Mouse (Mus musculus) heart, embryonic 15.5 days (tissue): ENCODE measurements at regions not wholly inside any gene's neighbourhood (a gene's known extent, or its start where the extent isn't known, plus 50 kb on each side); places are given as distances from the start of the nearest gene placed in this dataset.
"Not testable (repeated sequence)": the region's sequence is repeated elsewhere in the genome, so short reads cannot be mapped to it uniquely, and the experiment has no call there.

Source experiments
- ATAC-seq: fragments of 200-750 bp; cut with Nextera tagmentation; replicated peaks from 2 replicates; pipeline ENCODE4 v1.8.0; 2017; ENCODE audit warnings: low read depth, moderate TSS enrichment; ENCODE audit not compliant: insufficient number of reproducible peaks, insufficient read depth, low FRiP score
- H3K27ac ChIP-seq: fragments of 300-500 bp; sonication (generic); 2 replicates; pipeline ENCODE4 v1.5.1; 2015; ENCODE audit warnings: mild to moderate bottlenecking, inconsistent platforms
- H3K27me3 ChIP-seq: fragments of 300-500 bp; sonication (generic); 2 replicates; pipeline ENCODE4 v1.6.1; 2015; ENCODE audit warnings: inconsistent platforms
- H3K36me3 ChIP-seq: fragments of 300-500 bp; sonication (generic); 2 replicates; pipeline ENCODE4 v1.6.1; 2015; ENCODE audit warnings: mild to moderate bottlenecking, inconsistent platforms
- H3K4me1 ChIP-seq: fragments of 300-500 bp; sonication (generic); replicated peaks from 2 replicates; pipeline ENCODE4 v1.6.1; 2015; ENCODE audit warnings: inconsistent platforms
- H3K4me2 ChIP-seq: fragments of 300-500 bp; sonication (generic); 2 replicates; pipeline ENCODE4 v1.6.1; 2015; ENCODE audit warnings: inconsistent platforms, mild to moderate bottlenecking, moderate library complexity
- H3K4me3 ChIP-seq: fragments of 300-500 bp; sonication (generic); 2 replicates; pipeline ENCODE4 v1.5.1; 2015; ENCODE audit warnings: mild to moderate bottlenecking, inconsistent platforms
- H3K9ac ChIP-seq: fragments of 300-500 bp; sonication (generic); 2 replicates; pipeline ENCODE4 v1.6.1; 2015; ENCODE audit warnings: mild to moderate bottlenecking, inconsistent platforms
- H3K9me3 ChIP-seq: fragments of 300-500 bp; sonication (generic); replicated peaks from 2 replicates; pipeline ENCODE4 v1.6.1; 2016; ENCODE audit warnings: inconsistent platforms
- WGBS: fragments of 180-500 bp; shearing (Covaris S2); methylation state at CpG from one replicate; pipeline ENCODE4 v1.1.7; 2015; ENCODE audit warnings: mixed read lengths; 5-methylcytosine and 5-hydroxymethylcytosine counted together

DNA sequence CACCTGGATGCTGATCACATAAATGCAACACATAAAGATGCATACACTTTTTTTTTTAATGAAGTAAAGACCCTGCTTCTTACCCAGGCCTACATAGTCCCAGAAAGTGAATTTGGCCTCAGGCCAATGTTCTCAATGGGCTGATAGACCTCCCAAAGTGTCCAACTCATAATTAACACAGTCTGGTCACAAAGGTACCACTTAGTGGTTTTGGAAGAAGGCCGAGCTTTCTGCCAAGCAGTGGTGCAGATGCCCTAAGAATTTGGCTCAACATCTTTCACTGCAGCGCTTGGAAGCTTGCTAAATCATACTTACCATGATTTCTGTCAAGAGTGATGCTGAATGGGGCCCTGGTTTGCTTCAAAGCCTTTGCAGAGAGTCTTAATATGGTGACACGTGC is 706.4 kb upstream of the Rag2 start:
- WGBS, result 65% methylated on average over 3 of the region's 3 CpGs
- H3K4me3 ChIP-seq, result no peak overlapping the region
- ATAC-seq, result no peak
- no peak overlapping the region for H3K4me2 ChIP-seq
- no peaks in the 10 kb centered on the region for H3K9me3 ChIP-seq
- no peaks in the 10 kb centered on the region for H3K4me1 ChIP-seq
- H3K9ac ChIP-seq, result no peak overlapping the region
- H3K27me3 ChIP-seq, result no peaks in the 10 kb centered on the region
- no peaks in the 10 kb centered on the region for H3K36me3 ChIP-seq
- no peak overlapping the region for H3K27ac ChIP-seq

DNA sequence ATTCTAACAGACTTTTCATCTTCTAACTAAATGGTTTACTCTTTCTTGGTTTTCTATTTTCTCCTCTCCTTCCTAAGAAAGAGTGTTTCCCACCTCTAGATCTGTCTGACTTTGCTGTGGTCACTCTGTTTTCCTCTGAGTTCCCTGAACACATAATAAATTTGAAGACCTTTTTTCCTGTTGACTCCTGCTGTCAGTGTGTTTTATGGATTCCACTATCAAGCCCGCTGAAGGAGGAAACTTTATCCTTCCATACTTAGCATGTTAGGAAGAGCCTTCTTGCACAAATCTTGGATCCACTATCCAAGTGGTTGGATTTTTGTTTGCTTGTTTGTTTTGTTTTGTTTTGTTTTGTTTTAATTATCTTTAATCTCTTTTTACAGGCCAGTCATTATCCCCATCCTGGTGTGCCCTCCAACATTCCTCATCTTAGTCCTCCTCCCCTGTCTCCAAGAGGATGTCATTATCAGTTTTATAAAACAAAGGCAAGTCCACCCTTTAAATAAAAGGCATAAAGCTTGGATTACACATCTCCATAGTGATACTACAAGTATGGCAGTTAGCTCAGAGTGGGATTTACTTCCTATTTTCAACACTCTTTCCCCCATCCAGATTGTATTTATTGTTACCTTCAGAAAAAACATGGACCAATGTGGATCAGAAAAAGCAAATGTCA is 704.8 kb upstream of the Rag2 start:
- no peaks in the 10 kb centered on the region for H3K27me3 ChIP-seq
- no peak for ATAC-seq
- H3K4me2 ChIP-seq, result no peak overlapping the region
- no peaks in the 10 kb centered on the region for H3K9me3 ChIP-seq
- no peaks in the 10 kb centered on the region for H3K36me3 ChIP-seq
- 77% methylated on average over 1 of the region's 1 CpGs for WGBS
- no peak overlapping the region for H3K4me3 ChIP-seq
- H3K27ac ChIP-seq, result no peak overlapping the region
- H3K4me1 ChIP-seq, result no peaks in the 10 kb centered on the region
- no peak overlapping the region for H3K9ac ChIP-seq

DNA sequence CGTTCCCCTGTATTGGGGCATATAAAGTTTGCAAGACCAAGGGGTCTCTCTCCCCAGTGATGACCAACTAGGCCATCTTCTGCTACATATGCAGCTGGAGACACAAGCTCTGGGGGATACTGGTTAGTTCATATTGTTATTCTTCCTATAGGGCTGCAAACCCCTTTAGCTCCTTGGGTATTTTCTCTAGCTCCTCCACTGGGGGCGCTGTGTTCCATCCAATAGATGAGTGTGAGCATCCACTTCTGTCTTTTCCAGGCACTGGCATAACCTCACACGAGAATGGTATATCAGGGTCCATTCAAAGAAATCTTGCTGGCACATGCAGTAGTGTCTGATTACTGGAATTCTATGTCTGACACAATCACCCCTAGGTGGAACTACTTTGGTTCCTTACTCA is 675.9 kb upstream of the Rag2 start:
- 43% methylated on average over 3 of the region's 3 CpGs for WGBS
- not testable (repeated sequence) for H3K36me3 ChIP-seq, H3K27me3 ChIP-seq, H3K4me1 ChIP-seq, H3K4me2 ChIP-seq, H3K9ac ChIP-seq, H3K4me3 ChIP-seq, H3K27ac ChIP-seq, H3K9me3 ChIP-seq, ATAC-seq

DNA sequence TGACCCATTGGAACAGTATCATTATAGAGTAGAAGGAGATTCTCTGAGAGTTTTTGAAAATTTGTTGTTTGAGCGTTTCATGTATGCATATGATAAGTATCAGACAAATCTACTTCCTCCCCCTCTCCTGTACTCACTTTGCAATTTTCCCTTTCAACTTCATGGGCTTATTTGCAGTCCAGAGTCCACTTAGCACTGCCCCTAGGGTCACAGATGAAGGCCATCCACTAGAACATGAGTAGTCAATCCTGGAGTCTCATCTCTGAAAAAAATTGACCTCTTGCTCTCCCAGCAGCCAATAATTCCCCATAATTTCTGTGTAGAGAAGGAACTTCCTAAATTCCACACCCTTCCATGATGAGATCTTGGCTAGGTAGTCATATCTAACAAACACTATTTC is 665.1 kb upstream of the Rag2 start:
- no peak overlapping the region for H3K4me2 ChIP-seq
- H3K9ac ChIP-seq, result no peak overlapping the region
- 75% methylated on average over 1 of the region's 1 CpGs for WGBS
- no peaks in the 10 kb centered on the region for H3K4me1 ChIP-seq
- H3K27ac ChIP-seq, result no peak overlapping the region
- H3K9me3 ChIP-seq, result no peaks in the 10 kb centered on the region
- H3K36me3 ChIP-seq, result no peaks in the 10 kb centered on the region
- no peak overlapping the region for H3K4me3 ChIP-seq
- ATAC-seq, result no peak
- no peaks in the 10 kb centered on the region for H3K27me3 ChIP-seq

DNA sequence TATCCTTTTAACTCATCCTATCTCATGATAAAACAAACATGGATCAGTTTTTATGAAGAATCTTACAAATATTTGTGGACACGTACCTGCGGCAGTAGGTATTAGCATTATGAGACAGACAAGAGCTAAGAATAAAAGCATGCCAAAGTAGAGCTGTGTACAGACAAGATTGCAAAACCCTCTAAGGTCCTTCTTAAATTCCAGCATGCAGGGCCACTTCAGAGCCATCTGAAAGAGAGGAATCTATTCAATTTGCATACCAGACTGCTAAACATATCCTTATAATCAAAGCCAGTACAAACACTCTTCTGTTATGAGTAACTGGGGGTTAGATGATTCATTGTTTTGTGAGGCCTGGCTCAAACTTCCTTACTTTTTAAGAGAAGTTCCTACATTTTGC is 659.9 kb upstream of the Rag2 start:
- H3K27ac ChIP-seq, result no peak overlapping the region
- H3K9me3 ChIP-seq, result no peaks in the 10 kb centered on the region
- 79% methylated on average over 2 of the region's 2 CpGs for WGBS
- no peaks in the 10 kb centered on the region for H3K27me3 ChIP-seq
- no peak overlapping the region for H3K9ac ChIP-seq
- no peaks in the 10 kb centered on the region for H3K36me3 ChIP-seq
- H3K4me3 ChIP-seq, result no peak overlapping the region
- no peak for ATAC-seq
- H3K4me1 ChIP-seq, result no peaks in the 10 kb centered on the region
- no peak overlapping the region for H3K4me2 ChIP-seq

DNA sequence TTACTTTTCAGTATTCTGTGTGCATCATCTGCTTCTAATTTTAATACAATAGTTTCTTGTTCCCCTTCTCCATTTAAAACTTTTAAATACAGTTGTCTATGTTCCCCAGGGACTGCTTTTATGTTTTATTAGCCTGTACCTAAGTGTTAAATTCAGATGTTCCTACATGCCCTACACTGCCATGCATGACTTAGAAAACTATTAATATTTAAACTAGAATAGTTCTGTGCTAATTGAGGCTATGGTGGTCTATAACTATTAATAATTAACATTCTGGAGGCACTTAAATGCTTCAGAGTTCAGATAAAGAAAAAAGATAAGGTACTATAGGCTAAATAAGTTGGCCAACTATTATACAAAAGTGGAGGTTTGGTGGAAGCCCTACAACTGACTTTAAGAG is 647.3 kb upstream of the Rag2 start:
- no peak overlapping the region for H3K4me2 ChIP-seq
- H3K4me3 ChIP-seq, result no peak overlapping the region
- H3K9me3 ChIP-seq, result no peaks in the 10 kb centered on the region
- no peak overlapping the region for H3K27ac ChIP-seq
- H3K9ac ChIP-seq, result no peak overlapping the region
- H3K4me1 ChIP-seq, result no peaks in the 10 kb centered on the region
- no peaks in the 10 kb centered on the region for H3K36me3 ChIP-seq
- H3K27me3 ChIP-seq, result no peaks in the 10 kb centered on the region
- no peak for ATAC-seq

DNA sequence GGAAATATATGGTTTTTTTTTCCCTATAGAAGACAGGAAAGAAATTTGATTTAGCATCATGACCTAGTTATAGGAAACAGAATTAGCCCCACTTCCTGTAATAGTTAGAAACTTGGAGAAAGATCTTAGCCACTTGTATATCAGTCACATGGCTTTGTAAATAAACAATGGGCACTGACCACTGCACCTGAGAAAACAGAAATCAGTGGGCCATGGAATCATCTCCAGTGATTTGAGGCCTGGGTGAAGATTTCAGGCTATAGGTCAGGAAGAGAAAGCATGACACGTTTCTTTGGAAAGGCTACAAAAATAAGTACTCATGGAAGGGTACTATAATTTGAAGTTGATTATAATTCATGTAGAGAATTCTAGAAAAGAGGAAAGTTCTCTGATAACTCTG is 642.2 kb upstream of the Rag2 start:
- WGBS, result 51% methylated on average over 1 of the region's 1 CpGs
- no peaks in the 10 kb centered on the region for H3K36me3 ChIP-seq
- H3K4me2 ChIP-seq, result no peak overlapping the region
- H3K27me3 ChIP-seq, result no peaks in the 10 kb centered on the region
- no peak overlapping the region for H3K4me3 ChIP-seq
- H3K27ac ChIP-seq, result no peak overlapping the region
- H3K9me3 ChIP-seq, result no peaks in the 10 kb centered on the region
- H3K4me1 ChIP-seq, result no peaks in the 10 kb centered on the region
- no peak overlapping the region for H3K9ac ChIP-seq
- ATAC-seq, result no peak

DNA sequence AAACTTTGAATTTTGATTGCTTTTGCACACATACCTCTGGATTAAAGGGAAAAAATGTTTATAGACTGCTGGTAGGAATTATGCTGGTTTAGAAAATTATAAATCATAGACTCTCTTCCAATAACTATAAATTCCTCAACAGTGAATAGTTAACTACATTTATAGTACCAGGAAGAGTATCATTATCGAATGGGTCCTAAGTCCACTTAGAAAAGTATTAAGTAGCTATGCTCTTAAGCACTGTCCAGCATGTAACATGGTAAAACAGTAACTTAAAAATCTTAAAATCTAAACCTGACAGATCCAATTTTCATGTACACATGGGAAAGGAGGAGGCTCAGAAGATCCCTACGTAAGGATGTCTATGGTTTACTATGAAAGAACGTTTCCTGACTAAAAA is 609.2 kb upstream of the Rag2 start:
- no peak overlapping the region for H3K4me3 ChIP-seq
- 81% methylated on average over 3 of the region's 3 CpGs for WGBS
- no peaks in the 10 kb centered on the region for H3K36me3 ChIP-seq
- no peaks in the 10 kb centered on the region for H3K9me3 ChIP-seq
- H3K27ac ChIP-seq, result no peak overlapping the region
- ATAC-seq, result no peak
- H3K27me3 ChIP-seq, result no peaks in the 10 kb centered on the region
- no peak overlapping the region for H3K9ac ChIP-seq
- no peaks in the 10 kb centered on the region for H3K4me1 ChIP-seq
- H3K4me2 ChIP-seq, result no peak overlapping the region

DNA sequence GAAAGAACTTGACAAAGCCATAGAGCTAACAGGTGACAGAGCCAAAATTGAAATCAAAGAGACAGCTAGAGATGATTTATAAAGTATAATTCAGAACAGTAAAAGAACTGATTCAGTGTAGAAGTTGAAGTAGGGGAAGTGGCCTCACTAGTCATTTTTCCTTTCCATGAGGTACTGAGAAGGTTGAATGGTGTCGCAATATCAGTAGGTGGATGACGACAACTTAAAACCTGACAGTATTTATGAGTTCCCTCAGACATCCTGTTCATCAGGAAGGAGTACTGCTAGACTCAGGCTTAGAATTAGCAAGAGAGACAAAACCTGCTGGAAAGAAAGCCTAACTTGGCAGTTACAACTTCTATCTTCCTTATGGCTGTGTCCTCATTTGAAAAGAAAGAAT is 605.1 kb upstream of the Rag2 start:
- 74% methylated on average over 2 of the region's 2 CpGs for WGBS
- no peak for ATAC-seq

DNA sequence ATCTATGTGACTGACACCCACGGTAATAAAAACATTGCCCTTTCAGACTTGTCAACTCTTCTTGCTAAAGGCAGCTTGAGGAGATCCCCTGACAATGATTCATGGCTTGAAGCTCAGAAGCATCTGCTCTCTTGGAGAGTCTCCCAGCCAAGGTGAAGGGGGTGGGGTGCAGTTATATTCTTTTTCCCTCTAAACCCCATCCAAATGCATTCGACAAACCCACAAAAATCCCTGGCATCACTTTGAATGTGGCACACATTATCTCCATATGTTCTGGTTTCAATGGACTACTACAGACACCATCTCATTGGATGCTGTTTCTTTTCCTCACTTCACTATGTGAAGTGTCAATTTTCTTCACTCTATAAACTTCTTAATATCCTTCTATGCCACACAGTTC is 603.0 kb upstream of the Rag2 start:
- Histone ChIP-seq H3K4me3 (no peak overlapping the region), H3K4me2 (no peak overlapping the region), H3K4me1 (no peaks in the 10 kb centered on the region), H3K27ac (no peak overlapping the region), H3K9me3 (no peaks in the 10 kb centered on the region), H3K27me3 (no peaks in the 10 kb centered on the region), H3K36me3 (no peaks in the 10 kb centered on the region), H3K9ac (no peak overlapping the region)
- ATAC-seq, result no peak
- WGBS, result 67% methylated on average over 2 of the region's 2 CpGs

More for the DNA sequence above, 605.1 kb upstream of the Rag2 start:
- no peak overlapping the region for H3K4me2 ChIP-seq
- no peaks in the 10 kb centered on the region for H3K9me3 ChIP-seq
- H3K9ac ChIP-seq, result no peak overlapping the region
- no peaks in the 10 kb centered on the region for H3K4me1 ChIP-seq
- no peaks in the 10 kb centered on the region for H3K27me3 ChIP-seq
- H3K27ac ChIP-seq, result no peak overlapping the region
- H3K4me3 ChIP-seq, result no peak overlapping the region
- no peaks in the 10 kb centered on the region for H3K36me3 ChIP-seq

DNA sequence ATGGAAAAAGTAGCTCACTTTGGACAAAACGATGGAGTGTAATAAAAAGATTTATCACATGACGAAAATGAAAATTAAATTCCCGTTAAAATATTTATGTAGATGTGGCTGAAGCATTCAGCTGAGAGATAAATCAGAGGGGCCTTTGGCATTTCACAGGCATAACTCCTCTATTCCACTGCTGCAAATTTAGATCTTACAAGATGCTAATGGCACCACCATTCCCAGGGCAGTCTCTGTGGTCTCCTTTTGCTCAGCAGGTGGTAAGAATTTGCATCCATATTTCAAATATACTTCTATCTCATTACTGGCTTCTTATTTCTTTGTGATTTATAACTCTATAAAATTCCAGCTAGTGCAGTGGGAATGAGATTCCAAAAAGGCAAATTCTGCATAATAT is 581.5 kb upstream of the Rag2 start:
- no peak overlapping the region for H3K27ac ChIP-seq
- ATAC-seq, result no peak

DNA sequence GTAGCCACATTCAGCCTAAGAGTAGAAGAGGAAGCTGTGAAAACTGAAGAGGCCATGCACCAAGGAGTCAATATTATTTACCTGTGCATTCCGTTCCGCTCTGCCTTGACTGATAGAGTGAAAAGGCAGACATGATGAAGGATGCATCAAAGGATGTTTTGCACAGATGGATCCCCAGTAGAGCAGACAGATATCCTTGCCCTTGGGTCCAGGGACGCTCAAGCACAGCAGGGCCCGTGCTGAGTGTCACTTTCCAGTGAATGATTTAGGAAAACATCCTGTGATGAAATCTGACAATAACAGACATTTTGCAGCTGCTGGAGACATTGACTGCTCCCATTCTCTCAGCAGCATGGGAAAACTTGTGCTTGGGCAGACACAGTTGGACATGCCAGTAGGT is 561.6 kb upstream of the Rag2 start:
- Histone ChIP-seq H3K27me3 (no peaks in the 10 kb centered on the region), H3K27ac (no peak overlapping the region), H3K4me3 (no peak overlapping the region), H3K36me3 (no peaks in the 10 kb centered on the region), H3K9me3 (no peaks in the 10 kb centered on the region), H3K4me1 (no peaks in the 10 kb centered on the region), H3K9ac (no peak overlapping the region), H3K4me2 (no peak overlapping the region)
- no peak for ATAC-seq
- WGBS, result 56% methylated on average over 4 of the region's 4 CpGs

More for the DNA sequence above, 581.5 kb upstream of the Rag2 start:
- no peak overlapping the region for H3K9ac ChIP-seq
- H3K4me2 ChIP-seq, result no peak overlapping the region
- 71% methylated on average over 3 of the region's 3 CpGs for WGBS
- H3K4me3 ChIP-seq, result no peak overlapping the region
- H3K9me3 ChIP-seq, result no peaks in the 10 kb centered on the region
- H3K27me3 ChIP-seq, result no peaks in the 10 kb centered on the region
- no peaks in the 10 kb centered on the region for H3K36me3 ChIP-seq
- H3K4me1 ChIP-seq, result no peaks in the 10 kb centered on the region
